Mouse (Mus musculus): Measurements from ENCODE around the gene Nsun2. TPM values are rescaled to one million over a fixed set of nuclear protein-coding genes. Genes with fewer than 3 reads are reported as not detected.

The Nsun2 gene
- total RNA-seq, 2 experiments from 2014 or later: 40.9 to 47.6 TPM

DNA sequence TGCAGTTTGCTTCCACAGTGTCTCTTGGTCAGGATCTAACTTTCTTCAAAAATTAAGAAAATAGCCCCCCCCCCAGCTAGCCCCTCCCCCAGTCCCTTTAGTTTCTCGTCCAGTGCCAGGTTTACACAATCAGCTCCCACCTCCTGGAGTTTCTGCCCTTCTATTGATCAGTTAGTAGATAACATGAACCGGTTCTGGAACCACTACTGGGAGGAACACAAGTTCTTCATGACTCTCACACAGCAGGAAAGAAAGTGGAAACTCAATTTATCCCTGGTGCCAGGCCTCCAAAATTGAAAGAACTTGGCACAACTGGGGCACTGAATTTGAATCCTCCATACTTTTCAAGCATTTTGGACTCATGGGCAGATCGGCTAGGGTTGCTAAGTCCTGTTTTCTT lies 121.0 kb downstream of the Nsun2 start:
- intact Hi-C loops (cut with DNase I): no loop called here

DNA sequence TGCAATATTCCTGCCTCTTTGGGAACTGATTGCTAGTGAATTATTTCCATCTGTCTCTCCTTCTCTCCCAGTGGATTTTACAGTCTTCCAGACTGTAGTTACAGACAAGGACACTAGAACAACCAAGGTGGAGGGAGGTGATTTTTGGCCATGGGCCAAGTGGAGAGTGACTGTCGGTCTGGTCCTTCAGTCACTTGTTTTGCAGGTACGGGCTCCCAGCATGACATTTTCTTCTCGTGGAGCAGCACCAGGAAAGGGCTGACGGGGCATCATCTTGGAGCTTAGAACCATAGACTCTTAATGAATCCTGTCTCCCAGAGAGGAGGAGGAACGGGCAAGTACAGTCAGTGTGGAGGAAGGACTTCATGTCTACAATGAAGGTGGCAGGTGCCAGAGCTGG lies 138.6 kb downstream of the Nsun2 start:
- DNase-seq: no peak
- intact Hi-C loops (cut with DNase I): no loop called here

More for the DNA sequence above, 121.0 kb downstream of the Nsun2 start:
- DNase-seq: no peak

DNA sequence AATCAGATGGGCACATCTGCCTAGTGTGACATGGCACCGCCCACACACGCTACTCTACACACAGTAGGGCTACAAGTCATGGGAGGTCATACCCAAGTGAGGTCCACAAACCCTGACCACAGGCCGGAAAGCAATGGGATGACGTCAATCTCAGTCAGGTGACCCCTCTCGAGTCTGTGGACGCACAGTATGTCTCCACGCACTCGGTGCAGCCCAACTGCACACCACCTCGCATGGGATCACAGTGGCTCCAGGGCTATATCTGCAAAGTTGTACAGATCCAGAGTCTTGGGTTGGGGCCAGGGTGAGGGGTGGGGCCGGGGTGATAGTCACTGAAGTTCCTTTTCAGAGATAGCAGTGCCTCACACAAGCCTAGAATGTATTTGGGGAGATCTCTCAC lies 139.0 kb downstream of the Nsun2 start:
- intact Hi-C loops (cut with DNase I): no loop called here

DNA sequence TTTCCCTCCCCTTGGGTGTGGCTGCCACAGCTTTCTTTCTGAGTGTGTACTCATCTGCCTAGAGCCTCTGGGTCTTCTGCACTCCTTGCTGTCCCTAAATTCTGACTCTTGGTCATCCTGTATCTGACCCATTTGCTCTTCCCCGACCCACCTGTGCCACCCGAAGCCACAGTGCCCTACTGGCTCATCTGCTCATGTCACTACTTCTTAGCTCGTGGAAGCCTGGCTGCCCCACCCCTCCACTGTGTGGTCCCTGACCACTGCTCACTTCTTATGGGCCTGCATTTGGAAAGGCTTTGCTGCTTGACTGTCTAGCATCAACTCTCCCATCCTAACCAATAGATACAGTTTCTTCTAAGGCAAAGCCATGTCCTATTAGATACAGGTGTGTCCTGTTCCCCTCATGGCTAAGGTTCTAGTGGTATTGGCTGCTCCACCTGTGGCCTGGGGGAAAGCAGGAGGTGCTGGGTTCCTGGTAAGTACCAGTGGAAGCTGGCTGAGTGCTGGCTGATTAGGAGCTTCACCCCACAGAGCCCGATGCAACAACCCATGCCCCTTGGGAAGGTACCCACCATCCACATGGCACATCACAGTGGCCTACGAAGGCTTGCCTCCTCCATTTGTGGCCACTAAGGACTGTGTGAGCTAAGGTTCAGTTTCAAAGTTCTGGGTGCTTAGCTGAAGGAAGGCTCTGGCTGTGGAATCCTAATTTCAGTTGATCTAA lies 139.8 kb downstream of the Nsun2 start:
- DNase-seq: no peak
- intact Hi-C loops (cut with DNase I): no loop called here

More for the DNA sequence above, 139.0 kb downstream of the Nsun2 start:
- DNase-seq: no peak

DNA sequence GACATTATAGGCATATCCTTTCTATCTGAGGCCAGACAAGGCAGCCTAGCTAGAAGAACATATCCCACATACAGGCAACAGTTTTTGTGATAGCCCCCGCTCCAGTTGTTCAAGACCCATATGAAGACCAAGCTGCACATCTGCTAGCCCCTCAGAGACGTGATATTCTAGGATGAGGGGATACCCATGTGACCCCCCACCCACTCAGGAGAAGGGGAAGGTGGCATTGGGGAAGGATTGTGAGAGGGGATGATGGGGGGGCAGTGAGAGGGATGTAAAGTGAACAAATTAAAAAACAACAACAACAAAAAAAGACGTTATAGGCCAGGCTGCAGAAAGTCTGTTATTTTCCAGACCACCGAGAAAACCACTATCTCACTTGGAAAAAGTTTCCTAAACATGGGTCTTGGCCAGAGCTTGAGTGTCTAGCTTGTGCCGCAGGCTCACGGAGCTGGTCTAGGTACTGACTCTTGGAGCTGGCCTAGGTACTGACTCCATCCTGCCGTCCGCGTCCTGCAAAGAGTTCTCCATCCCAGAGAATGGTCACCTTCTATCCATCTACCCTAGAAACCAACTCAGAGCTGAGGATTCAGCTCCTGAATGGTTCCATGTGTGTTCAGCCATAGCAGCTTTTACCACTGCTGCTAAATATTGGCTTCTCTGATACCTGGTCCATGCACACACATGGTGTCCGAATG lies 140.5 kb downstream of the Nsun2 start:
- DNase-seq: peak in 1 of 2 experiments; percentile 5
- intact Hi-C loops (cut with DNase I): no loop called here

Other genes starting within 250 kb of the Nsun2 start
- 10 to 100 TPM; 17.2 to 17.6 TPM for gene Tent4a, start 871 bp downstream of the Nsun2 start, total RNA-seq (2021)
- gene Srd5a1, start 77.7 kb downstream of the Nsun2 start, total RNA-seq (2021): 1 to 10 TPM; 2.4 to 2.5 TPM
- 1 to 10 TPM in 1 of 2 experiments, under 1 TPM in 1; 0.87 to 1.2 TPM for gene Ube2ql1, start 206.1 kb downstream of the Nsun2 start, total RNA-seq (2021)

Data from heart, postnatal 10 days (tissue).